Mouse (Mus musculus): ENCODE results near the gene Ctsf.
A peak's percentile ranks its signal among the peaks of the same experiment; 100 is the strongest.

The Ctsf gene

DNA sequence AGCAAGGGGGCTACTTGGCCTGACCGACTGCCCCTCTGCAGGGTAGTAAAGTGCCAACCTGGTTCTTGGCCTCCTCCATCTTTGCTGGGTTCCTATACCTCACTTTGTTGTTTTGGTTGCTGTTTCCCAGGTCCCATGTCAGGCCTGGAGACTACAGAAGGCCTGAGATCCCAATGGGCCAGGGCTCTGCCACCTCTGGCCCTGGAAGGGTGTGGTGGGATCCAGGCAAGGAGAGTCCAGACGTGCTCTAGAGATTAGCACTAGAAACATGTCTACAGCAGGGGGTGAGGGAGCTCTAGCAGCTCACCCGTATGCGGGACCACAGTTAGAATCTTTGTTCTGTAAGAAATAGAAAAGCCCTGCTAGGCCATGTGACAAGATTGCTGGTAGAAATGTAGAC lies 29.0 kb downstream of the Ctsf start:
- H3K9me3 ChIP-seq (ENCODE audit: low read length) = no peaks in the 10 kb centered on the region
- no peaks in the 10 kb centered on the region for H3K27me3 ChIP-seq (ENCODE audit: insufficient read depth, low read length)
- peaks cover 24% of the 10 kb centered on the region for H3K4me1 ChIP-seq (replicated peaks; ENCODE audit: low read depth, low read length)
- TF ChIP-seq CTCF (conservative IDR thresholded peaks at IDR 0.05; ENCODE audit: low read length) (no peak), NANOG (IDR thresholded peaks at IDR 0.05; ENCODE audit: borderline replicate concordance, low read length) (no peak), POU5F1 (IDR thresholded peaks at IDR 0.05; ENCODE audit: borderline replicate concordance, low read length) (no peak)
- H3K36me3 ChIP-seq (ENCODE audit: insufficient read depth, low read length) = peaks cover 49% of the 10 kb centered on the region
- no peak overlapping the region for H3K4me3 ChIP-seq (replicated peaks; ENCODE audit: low read length)

DNA sequence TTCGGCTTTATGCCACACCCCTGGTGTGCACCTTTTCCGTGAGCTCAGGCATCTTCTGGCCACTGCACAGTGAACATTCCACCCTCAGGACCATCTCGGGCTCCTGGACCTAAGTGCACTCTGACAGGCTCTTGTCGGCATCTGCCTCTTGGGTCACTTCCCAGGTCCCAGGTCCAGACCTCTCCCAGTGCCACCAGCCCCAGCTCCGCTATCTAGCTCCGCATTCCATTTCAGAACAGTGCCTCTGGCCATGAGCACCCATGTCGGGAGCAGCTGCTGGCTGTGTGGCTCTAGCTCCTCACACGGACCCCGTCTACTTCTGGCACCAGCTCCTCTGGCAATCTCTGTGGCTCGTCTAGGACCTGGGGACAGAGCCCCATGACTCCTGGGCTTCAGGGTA lies 34.9 kb downstream of the Ctsf start:
- TF ChIP-seq CTCF (conservative IDR thresholded peaks at IDR 0.05; ENCODE audit: low read length) (no peak), NANOG (IDR thresholded peaks at IDR 0.05; ENCODE audit: borderline replicate concordance, low read length) (no peak), POU5F1 (IDR thresholded peaks at IDR 0.05; ENCODE audit: borderline replicate concordance, low read length) (no peak)
- no peak overlapping the region for H3K4me3 ChIP-seq (replicated peaks; ENCODE audit: low read length)
- peaks cover 41% of the 10 kb centered on the region for H3K27me3 ChIP-seq (ENCODE audit: insufficient read depth, low read length)
- no peaks in the 10 kb centered on the region for H3K9me3 ChIP-seq (ENCODE audit: low read length)
- H3K4me1 ChIP-seq (replicated peaks; ENCODE audit: low read depth, low read length) = peaks cover 16% of the 10 kb centered on the region
- peaks cover 42% of the 10 kb centered on the region for H3K36me3 ChIP-seq (ENCODE audit: insufficient read depth, low read length)

DNA sequence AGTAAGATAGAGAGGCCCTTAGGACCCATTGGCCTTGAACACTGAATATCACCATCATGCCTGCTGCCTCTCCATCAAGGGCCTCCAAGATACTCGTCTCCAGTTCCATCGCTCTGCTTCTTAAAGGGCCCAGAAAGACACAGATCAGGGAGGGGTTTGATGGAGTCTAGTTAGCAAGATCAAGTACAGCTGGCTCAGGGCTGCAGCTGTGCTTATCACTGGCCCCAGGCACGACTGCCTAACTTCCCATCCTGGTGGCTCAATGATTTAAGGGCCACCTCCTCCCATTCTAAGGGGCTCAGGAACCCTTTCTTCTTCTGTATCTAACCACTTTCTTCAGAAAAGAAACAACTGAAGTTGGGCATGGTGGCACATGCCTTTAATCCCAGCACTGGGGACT lies 36.9 kb downstream of the Ctsf start:
- H3K27me3 ChIP-seq (ENCODE audit: insufficient read depth, low read length) = peaks cover 45% of the 10 kb centered on the region
- no peaks in the 10 kb centered on the region for H3K9me3 ChIP-seq (ENCODE audit: low read length)
- H3K36me3 ChIP-seq (ENCODE audit: insufficient read depth, low read length) = peaks cover 39% of the 10 kb centered on the region
- peaks cover 35% of the 10 kb centered on the region for H3K4me1 ChIP-seq (replicated peaks; ENCODE audit: low read depth, low read length)
- no peak for TF ChIP-seq CTCF (conservative IDR thresholded peaks at IDR 0.05; ENCODE audit: low read length)
- no peak for TF ChIP-seq NANOG (IDR thresholded peaks at IDR 0.05; ENCODE audit: borderline replicate concordance, low read length)
- no peak for TF ChIP-seq POU5F1 (IDR thresholded peaks at IDR 0.05; ENCODE audit: borderline replicate concordance, low read length)
- no peak overlapping the region for H3K4me3 ChIP-seq (replicated peaks; ENCODE audit: low read length)

DNA sequence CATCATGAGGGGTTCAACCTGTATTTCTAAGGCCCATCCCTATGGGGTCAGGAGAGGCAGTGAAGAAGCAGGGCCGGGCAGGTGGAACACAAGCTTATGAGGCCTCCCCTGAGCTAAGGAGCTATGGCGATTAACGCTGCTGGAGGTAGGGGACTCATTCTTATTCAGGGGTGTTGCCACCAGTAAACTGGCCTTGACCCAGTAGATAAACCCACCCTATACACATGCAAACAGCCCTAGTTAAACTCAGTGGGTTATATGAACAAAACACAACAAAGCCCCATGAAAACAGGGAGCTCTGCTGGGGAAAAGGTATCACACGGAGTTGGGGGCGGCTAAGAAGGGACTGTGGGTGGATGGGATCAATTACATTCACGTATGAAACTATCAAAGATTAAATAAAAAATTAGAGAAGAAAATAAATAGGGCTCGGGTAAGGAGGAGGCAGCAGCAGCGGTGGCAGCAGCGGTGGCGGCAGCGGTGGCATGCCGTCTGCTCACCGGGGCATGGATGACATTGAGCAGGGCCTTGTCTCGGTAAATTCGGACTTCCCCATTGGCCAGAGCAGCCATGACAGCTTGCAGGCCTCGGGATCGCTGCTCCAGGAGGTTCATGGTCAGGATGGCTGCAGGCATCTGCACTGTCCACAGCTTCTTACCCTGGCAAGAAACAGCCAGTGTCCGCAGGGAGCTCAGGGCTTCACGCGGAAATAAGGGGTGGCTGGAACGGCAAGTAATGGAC lies 42.0 kb downstream of the Ctsf start:
- Histone ChIP-seq H3K9me3 (ENCODE audit: low read length) (no peaks in the 10 kb centered on the region), H3K36me3 (ENCODE audit: insufficient read depth, low read length) (peaks cover 18% of the 10 kb centered on the region), H3K4me1 (replicated peaks; ENCODE audit: low read depth, low read length) (peaks cover 56% of the 10 kb centered on the region), H3K27me3 (ENCODE audit: insufficient read depth, low read length) (peaks cover 19% of the 10 kb centered on the region), H3K4me3 (replicated peaks; ENCODE audit: low read length) (peak overlapping the region; percentile 66)
- TF ChIP-seq POU5F1 (IDR thresholded peaks at IDR 0.05; ENCODE audit: borderline replicate concordance, low read length) = peak; percentile 97
- no peak for TF ChIP-seq CTCF (conservative IDR thresholded peaks at IDR 0.05; ENCODE audit: low read length)
- peak; percentile 84 for TF ChIP-seq NANOG (IDR thresholded peaks at IDR 0.05; ENCODE audit: borderline replicate concordance, low read length)

DNA sequence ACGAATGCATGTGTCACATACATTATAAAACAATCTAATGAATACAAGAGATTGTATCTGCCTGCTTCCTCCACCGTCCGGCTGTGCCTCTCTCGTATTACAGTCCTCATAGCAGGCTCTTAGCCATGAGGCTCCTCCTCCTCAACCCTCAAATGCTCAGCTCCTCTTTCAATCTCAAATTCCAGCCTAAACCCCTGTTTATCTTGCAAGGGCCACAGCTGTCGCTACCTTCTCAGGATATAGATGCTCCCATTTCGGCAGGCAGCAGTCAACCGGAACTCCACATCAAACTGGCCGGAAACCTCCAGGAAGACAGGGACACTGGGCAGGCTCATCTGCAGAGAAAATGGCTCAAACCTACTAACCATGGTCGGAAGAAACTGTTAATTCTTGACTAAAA lies 44.0 kb downstream of the Ctsf start:
- TF ChIP-seq CTCF (conservative IDR thresholded peaks at IDR 0.05; ENCODE audit: low read length) = no peak
- TF ChIP-seq POU5F1 (IDR thresholded peaks at IDR 0.05; ENCODE audit: borderline replicate concordance, low read length) = no peak
- TF ChIP-seq NANOG (IDR thresholded peaks at IDR 0.05; ENCODE audit: borderline replicate concordance, low read length) = no peak
- Histone ChIP-seq H3K9me3 (ENCODE audit: low read length) (no peaks in the 10 kb centered on the region), H3K27me3 (ENCODE audit: insufficient read depth, low read length) (peaks cover 7% of the 10 kb centered on the region; the same call in 1 of the 2 replicates), H3K4me3 (replicated peaks; ENCODE audit: low read length) (no peak overlapping the region), H3K4me1 (replicated peaks; ENCODE audit: low read depth, low read length) (peaks cover 56% of the 10 kb centered on the region), H3K36me3 (ENCODE audit: insufficient read depth, low read length) (peaks cover 22% of the 10 kb centered on the region; the same call in 1 of the 2 replicates)

DNA sequence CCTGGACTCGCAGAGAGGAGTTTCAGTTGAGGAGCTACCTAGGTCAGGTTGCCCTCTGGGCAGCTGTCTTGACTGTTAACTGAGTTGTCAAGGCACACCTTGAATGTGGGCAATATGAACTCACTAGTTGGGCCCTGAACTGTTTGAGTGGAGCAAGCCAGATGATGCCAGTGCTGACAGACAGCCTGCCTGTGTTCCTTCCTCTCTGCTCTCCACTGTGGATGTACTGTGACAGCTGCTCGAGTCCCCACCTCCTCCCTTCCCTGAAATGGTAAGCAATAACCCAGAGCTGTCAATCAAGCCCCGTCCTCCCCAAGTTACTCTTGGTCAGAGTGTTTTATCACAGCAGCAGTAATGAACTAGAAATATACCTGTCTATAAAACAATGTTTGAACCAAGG lies 45.0 kb downstream of the Ctsf start:
- Histone ChIP-seq H3K36me3 (ENCODE audit: insufficient read depth, low read length) (peaks cover 22% of the 10 kb centered on the region; the same call in 1 of the 2 replicates), H3K9me3 (ENCODE audit: low read length) (no peaks in the 10 kb centered on the region), H3K27me3 (ENCODE audit: insufficient read depth, low read length) (peaks cover 3% of the 10 kb centered on the region; the same call in 1 of the 2 replicates), H3K4me1 (replicated peaks; ENCODE audit: low read depth, low read length) (peaks cover 46% of the 10 kb centered on the region), H3K4me3 (replicated peaks; ENCODE audit: low read length) (no peak overlapping the region)
- TF ChIP-seq POU5F1 (IDR thresholded peaks at IDR 0.05; ENCODE audit: borderline replicate concordance, low read length) = no peak
- no peak for TF ChIP-seq CTCF (conservative IDR thresholded peaks at IDR 0.05; ENCODE audit: low read length)
- no peak for TF ChIP-seq NANOG (IDR thresholded peaks at IDR 0.05; ENCODE audit: borderline replicate concordance, low read length)

DNA sequence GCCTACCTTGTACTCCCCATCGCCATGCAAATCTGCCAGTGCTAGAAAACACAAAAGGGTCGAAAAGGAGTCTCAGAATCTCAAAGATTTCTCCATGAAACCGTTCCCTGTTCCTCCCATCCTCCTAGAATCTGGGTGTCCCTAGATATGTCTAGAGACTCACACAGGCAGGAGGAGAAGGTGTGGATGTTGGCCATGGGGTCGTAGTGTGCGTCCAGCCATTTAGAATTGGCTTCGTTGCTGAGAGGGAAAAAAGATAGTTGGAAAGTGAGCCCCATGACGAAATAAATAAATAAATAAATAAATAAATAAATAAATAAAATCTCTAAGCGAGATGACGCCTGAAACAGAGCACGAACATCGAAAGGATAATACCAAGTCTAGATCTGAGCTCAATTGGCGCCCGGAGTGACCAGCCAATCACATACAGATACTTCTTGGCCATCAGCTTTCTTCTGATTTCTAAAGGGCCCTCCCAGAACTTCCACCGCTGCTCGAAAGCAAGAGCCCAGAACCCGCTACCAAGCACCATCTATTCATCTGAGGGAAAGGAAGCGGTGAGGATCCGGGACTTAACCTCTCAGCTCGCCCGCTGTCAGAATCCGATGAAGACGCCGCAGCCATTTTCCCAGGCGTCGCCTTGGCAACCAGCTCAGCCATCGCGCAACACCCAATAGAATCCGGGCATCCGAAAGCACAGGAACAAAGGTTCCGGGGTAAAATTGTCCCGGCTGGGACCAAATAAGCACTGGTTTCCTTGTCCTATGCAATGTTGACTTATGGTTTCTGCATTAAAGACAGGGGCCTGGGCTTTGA lies 51.3 kb downstream of the Ctsf start, which contains the start of gene Bbs1:
Bbs1 (minus strand) TSS at position 650 of the 816 bp plus-strand sequence.
- H3K9me3 ChIP-seq (ENCODE audit: low read length) = no peaks in the 10 kb centered on the region
- H3K27me3 ChIP-seq (ENCODE audit: insufficient read depth, low read length) = no peaks in the 10 kb centered on the region
- H3K4me1 ChIP-seq (replicated peaks; ENCODE audit: low read depth, low read length) = peaks cover 21% of the 10 kb centered on the region
- peaks cover 56% of the 10 kb centered on the region for H3K36me3 ChIP-seq (ENCODE audit: insufficient read depth, low read length)
- TF ChIP-seq POU5F1 (IDR thresholded peaks at IDR 0.05; ENCODE audit: borderline replicate concordance, low read length) (no peak), CTCF (conservative IDR thresholded peaks at IDR 0.05; ENCODE audit: low read length) (no peak), NANOG (IDR thresholded peaks at IDR 0.05; ENCODE audit: borderline replicate concordance, low read length) (no peak)
- H3K4me3 ChIP-seq (replicated peaks; ENCODE audit: low read length) = peak within 1 kb of the TSS; percentile 86

DNA sequence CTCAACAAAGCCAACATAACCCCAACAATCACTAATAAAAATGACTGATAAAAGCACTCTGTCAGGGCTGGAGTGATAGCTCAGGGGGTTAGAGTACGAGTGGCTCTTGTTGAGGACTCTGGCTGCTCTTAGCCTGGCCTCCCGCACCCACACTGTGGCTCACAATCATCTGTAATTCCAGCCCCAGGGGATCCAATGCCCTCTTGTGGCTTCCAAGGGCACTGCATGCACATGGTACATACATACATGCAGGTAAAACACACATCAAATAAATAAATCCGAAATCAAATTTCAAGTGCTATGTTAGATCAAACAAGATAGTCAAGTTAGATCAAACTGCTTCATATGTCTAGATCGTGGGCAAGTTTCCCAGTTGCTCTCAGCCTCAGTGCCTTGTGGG lies 53.2 kb downstream of the Ctsf start:
- H3K4me1 ChIP-seq (replicated peaks; ENCODE audit: low read depth, low read length) = peaks cover 21% of the 10 kb centered on the region
- H3K4me3 ChIP-seq (replicated peaks; ENCODE audit: low read length) = no peak overlapping the region
- TF ChIP-seq NANOG (IDR thresholded peaks at IDR 0.05; ENCODE audit: borderline replicate concordance, low read length) = no peak
- peak; percentile 97 for TF ChIP-seq CTCF (conservative IDR thresholded peaks at IDR 0.05; ENCODE audit: low read length)
- H3K36me3 ChIP-seq (ENCODE audit: insufficient read depth, low read length) = peaks cover 67% of the 10 kb centered on the region
- H3K9me3 ChIP-seq (ENCODE audit: low read length) = no peaks in the 10 kb centered on the region
- H3K27me3 ChIP-seq (ENCODE audit: insufficient read depth, low read length) = no peaks in the 10 kb centered on the region
